Mouse (Mus musculus): ENCODE results near the gene Slfn1. TPM values are rescaled to one million over a fixed set of nuclear protein-coding genes. Genes with fewer than 3 reads are reported as not detected.

Slfn1 gene
- 0.11 and 0.80 TPM in 2 replicates for polyA plus RNA-seq (2014; fragmentation: Nextera tagmentation; extraction: Ambion mirVana)

- H3K9ac ChIP-seq (ENCODE audit: low read length): no peak within 1 kb of the TSS
- ATAC-seq (ENCODE audit: insufficient number of reproducible peaks, insufficient read depth, low FRiP score, low read depth): no peak
- no peak within 1 kb of the TSS for H3K27ac ChIP-seq (replicated peaks in 1 of 2; ENCODE audit: control insufficient read depth in 1 of 2, insufficient read depth in 1 of 2, low read depth in 2 of 2, low read length in 2 of 2)
- WGBS: 85% methylated on average over 13 of the region's 13 CpGs
- no peaks in the 10 kb centered on the region for H3K27me3 ChIP-seq (ENCODE audit: control insufficient read depth, insufficient read depth, low read length)
- no peak within 1 kb of the TSS for H3K4me2 ChIP-seq (ENCODE audit: low read length)
- no peak within 1 kb of the TSS for H3K4me3 ChIP-seq (ENCODE audit: control insufficient read depth in 1 of 2, insufficient read depth in 1 of 2, low read depth in 1 of 2, low read length in 2 of 2)
- no peaks in the 10 kb centered on the region for H3K4me1 ChIP-seq (ENCODE audit: control insufficient read depth in 2 of 2, insufficient read depth in 2 of 2, low read length in 2 of 2)
- no peaks in the 10 kb centered on the region for H3K36me3 ChIP-seq (ENCODE audit: control insufficient read depth, insufficient read depth, low read length)
- H3K9me3 ChIP-seq (ENCODE audit: control insufficient read depth, low read length): no peaks in the 10 kb centered on the region
Observed at GRCm38 (mm10) chr11:83116597-83117227, at the start of gene Slfn1. TSS of gene Slfn1 (plus strand) at chr11:83116849.

- ATAC-seq (ENCODE audit: insufficient number of reproducible peaks, insufficient read depth, low FRiP score, low read depth): no peak
- H3K4me2 ChIP-seq (ENCODE audit: low read length): no peak overlapping the region
- peaks cover 7 to 13% of the 10 kb centered on the region in 2 experiments; a peak in 3 of 4 replicates for H3K4me1 ChIP-seq (ENCODE audit: control insufficient read depth in 2 of 2, insufficient read depth in 2 of 2, low read length in 2 of 2)
- H3K9me3 ChIP-seq (ENCODE audit: control insufficient read depth, low read length): no peaks in the 10 kb centered on the region
- no peak overlapping the region for H3K9ac ChIP-seq (ENCODE audit: low read length)
- no peak overlapping the region for H3K27ac ChIP-seq (replicated peaks in 1 of 2; ENCODE audit: control insufficient read depth in 1 of 2, insufficient read depth in 1 of 2, low read depth in 2 of 2, low read length in 2 of 2)
- 75% methylated on average over 4 of the region's 4 CpGs for WGBS
- H3K36me3 ChIP-seq (ENCODE audit: control insufficient read depth, insufficient read depth, low read length): no peaks in the 10 kb centered on the region
- H3K4me3 ChIP-seq (ENCODE audit: control insufficient read depth in 1 of 2, insufficient read depth in 1 of 2, low read depth in 1 of 2, low read length in 2 of 2): no peak overlapping the region
- H3K27me3 ChIP-seq (ENCODE audit: control insufficient read depth, insufficient read depth, low read length): no peaks in the 10 kb centered on the region
Observed at GRCm38 (mm10) chr11:83067982-83068694, 48.5 kb upstream of the Slfn1 start.

- WGBS: 87% methylated on average over 15 of the region's 15 CpGs
- H3K9me3 ChIP-seq (ENCODE audit: control insufficient read depth, low read length): no peaks in the 10 kb centered on the region
- no peaks in the 10 kb centered on the region for H3K36me3 ChIP-seq (ENCODE audit: control insufficient read depth, insufficient read depth, low read length)
- H3K27me3 ChIP-seq (ENCODE audit: control insufficient read depth, insufficient read depth, low read length): no peaks in the 10 kb centered on the region
- no peak overlapping the region for H3K27ac ChIP-seq (replicated peaks in 1 of 2; ENCODE audit: control insufficient read depth in 1 of 2, insufficient read depth in 1 of 2, low read depth in 2 of 2, low read length in 2 of 2)
- no peak overlapping the region for H3K9ac ChIP-seq (ENCODE audit: low read length)
- no peak overlapping the region for H3K4me2 ChIP-seq (ENCODE audit: low read length)
- no peak overlapping the region for H3K4me3 ChIP-seq (ENCODE audit: control insufficient read depth in 1 of 2, insufficient read depth in 1 of 2, low read depth in 1 of 2, low read length in 2 of 2)
- no peak for ATAC-seq (ENCODE audit: insufficient number of reproducible peaks, insufficient read depth, low FRiP score, low read depth)
- H3K4me1 ChIP-seq (ENCODE audit: control insufficient read depth in 2 of 2, insufficient read depth in 2 of 2, low read length in 2 of 2): peaks cover 4 to 13% of the 10 kb centered on the region in 2 experiments; a peak in 3 of 4 replicates
Observed at GRCm38 (mm10) chr11:83070321-83070970, 46.2 kb upstream of the Slfn1 start.

DNA sequence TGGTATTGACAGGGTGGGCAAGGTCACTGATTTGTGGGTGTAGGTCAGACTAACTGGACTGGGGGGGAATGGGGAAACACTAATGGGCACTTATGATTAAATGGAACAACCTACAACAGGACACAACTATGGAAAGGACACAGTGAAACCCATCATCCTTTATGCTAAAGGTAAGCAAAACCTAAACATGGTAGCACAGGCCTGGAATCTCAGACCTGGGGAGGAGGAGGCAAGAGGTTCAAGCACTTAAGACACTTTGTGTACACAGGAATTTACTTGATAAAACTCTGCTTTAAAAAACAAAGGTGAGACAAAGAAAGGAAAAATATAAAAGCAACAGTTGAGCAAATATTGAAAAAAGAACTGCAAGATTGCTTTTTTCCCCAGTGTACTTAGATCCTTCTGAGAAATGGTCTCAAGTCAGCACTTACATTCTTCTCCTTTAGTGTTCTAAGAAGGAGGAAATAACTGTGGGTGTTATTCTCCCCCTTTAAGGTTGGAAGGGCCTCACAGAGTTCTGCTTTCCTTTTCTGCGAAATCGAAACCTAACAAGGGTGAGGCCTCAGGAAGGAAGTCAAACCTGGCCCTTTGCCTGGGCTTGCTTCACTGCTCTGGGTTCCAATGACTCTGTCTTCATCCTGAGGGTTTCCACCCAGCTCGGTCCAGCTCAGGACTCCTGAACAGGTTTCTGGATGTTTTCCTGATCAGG lies 38.8 kb upstream of the Slfn1 start:
- peak; percentile 78 for ATAC-seq (ENCODE audit: insufficient number of reproducible peaks, insufficient read depth, low FRiP score, low read depth)
- peak overlapping the region; percentile 50 to 75 for H3K27ac ChIP-seq (replicated peaks in 1 of 2; ENCODE audit: control insufficient read depth in 1 of 2, insufficient read depth in 1 of 2, low read depth in 2 of 2, low read length in 2 of 2)
- H3K27me3 ChIP-seq (ENCODE audit: control insufficient read depth, insufficient read depth, low read length): no peaks in the 10 kb centered on the region
- H3K36me3 ChIP-seq (ENCODE audit: control insufficient read depth, insufficient read depth, low read length): no peaks in the 10 kb centered on the region
- no peaks in the 10 kb centered on the region for H3K9me3 ChIP-seq (ENCODE audit: control insufficient read depth, low read length)
- no peak overlapping the region for H3K4me3 ChIP-seq (ENCODE audit: control insufficient read depth in 1 of 2, insufficient read depth in 1 of 2, low read depth in 1 of 2, low read length in 2 of 2)
- H3K4me2 ChIP-seq (ENCODE audit: low read length): no peak overlapping the region
- WGBS: 43% methylated on average over 3 of the region's 3 CpGs
- H3K9ac ChIP-seq (ENCODE audit: low read length): no peak overlapping the region
- peaks cover 2 to 10% of the 10 kb centered on the region in 2 experiments for H3K4me1 ChIP-seq (ENCODE audit: control insufficient read depth in 2 of 2, insufficient read depth in 2 of 2, low read length in 2 of 2)

DNA sequence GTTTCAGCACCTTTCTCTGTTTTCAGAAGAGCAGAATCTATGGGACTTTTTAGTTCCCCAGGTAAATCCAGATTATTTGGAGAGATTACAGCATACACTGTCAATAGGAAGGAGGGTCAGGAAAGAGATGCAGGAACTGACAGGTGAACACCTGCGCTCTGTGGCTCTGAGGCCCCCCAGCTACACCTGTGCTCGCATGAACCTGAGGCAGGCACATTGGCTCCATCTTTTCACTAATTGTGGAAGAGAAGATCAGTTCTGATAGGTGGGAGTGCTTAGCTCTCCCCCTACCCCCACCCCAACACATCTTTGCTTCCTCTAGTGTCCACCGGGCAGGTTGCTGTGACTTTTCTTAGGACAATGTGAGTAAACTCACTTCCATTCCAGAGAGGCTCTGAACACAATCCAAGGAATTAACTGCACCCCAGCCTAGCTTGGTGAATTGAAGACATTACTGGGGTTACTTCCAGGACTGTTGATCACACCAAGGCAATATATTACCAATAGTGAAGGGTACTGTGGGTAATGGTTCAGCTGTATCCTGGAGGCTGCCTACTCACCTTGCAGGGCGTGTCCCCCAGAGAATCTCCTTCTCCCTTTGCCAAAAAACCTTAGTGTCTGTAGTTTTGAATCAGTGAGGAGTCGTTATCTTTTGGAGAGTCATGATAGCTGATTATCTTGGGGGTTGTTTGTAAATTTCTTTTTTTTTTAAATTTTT lies 38.1 kb upstream of the Slfn1 start:
- ATAC-seq (ENCODE audit: insufficient number of reproducible peaks, insufficient read depth, low FRiP score, low read depth): no peak
- H3K4me2 ChIP-seq (ENCODE audit: low read length): no peak overlapping the region
- no peak overlapping the region for H3K9ac ChIP-seq (ENCODE audit: low read length)
- WGBS: 86% methylated on average over 5 of the region's 5 CpGs
- H3K4me1 ChIP-seq (ENCODE audit: control insufficient read depth in 2 of 2, insufficient read depth in 2 of 2, low read length in 2 of 2): peaks cover 2 to 10% of the 10 kb centered on the region in 2 experiments
- H3K27ac ChIP-seq (replicated peaks in 1 of 2; ENCODE audit: control insufficient read depth in 1 of 2, insufficient read depth in 1 of 2, low read depth in 2 of 2, low read length in 2 of 2): peak overlapping the region; percentile 50 to 56; a peak in 3 of 4 replicates
- no peaks in the 10 kb centered on the region for H3K9me3 ChIP-seq (ENCODE audit: control insufficient read depth, low read length)
- H3K36me3 ChIP-seq (ENCODE audit: control insufficient read depth, insufficient read depth, low read length): no peaks in the 10 kb centered on the region
- H3K27me3 ChIP-seq (ENCODE audit: control insufficient read depth, insufficient read depth, low read length): no peaks in the 10 kb centered on the region
- H3K4me3 ChIP-seq (ENCODE audit: control insufficient read depth in 1 of 2, insufficient read depth in 1 of 2, low read depth in 1 of 2, low read length in 2 of 2): no peak overlapping the region

GRCm38 (mm10) chr11:83079487-83080199 lies 37.0 kb upstream of the Slfn1 start:
- Histone ChIP-seq H3K9ac (ENCODE audit: low read length) (no peak overlapping the region), H3K4me3 (ENCODE audit: control insufficient read depth in 1 of 2, insufficient read depth in 1 of 2, low read depth in 1 of 2, low read length in 2 of 2) (no peak overlapping the region), H3K9me3 (ENCODE audit: control insufficient read depth, low read length) (no peaks in the 10 kb centered on the region), H3K36me3 (ENCODE audit: control insufficient read depth, insufficient read depth, low read length) (no peaks in the 10 kb centered on the region), H3K4me2 (ENCODE audit: low read length) (no peak overlapping the region), H3K27ac (replicated peaks in 1 of 2; ENCODE audit: control insufficient read depth in 1 of 2, insufficient read depth in 1 of 2, low read depth in 2 of 2, low read length in 2 of 2) (no peak overlapping the region), H3K4me1 (ENCODE audit: control insufficient read depth in 2 of 2, insufficient read depth in 2 of 2, low read length in 2 of 2) (peaks cover 2 to 10% of the 10 kb centered on the region in 2 experiments), H3K27me3 (ENCODE audit: control insufficient read depth, insufficient read depth, low read length) (no peaks in the 10 kb centered on the region)
- peak; percentile 50; the same call in 1 of the 2 replicates for ATAC-seq (ENCODE audit: insufficient number of reproducible peaks, insufficient read depth, low FRiP score, low read depth)
- WGBS: 37% methylated on average over 9 of the region's 9 CpGs

Data from heart, embryonic 14.5 days (tissue).